Mouse (Mus musculus) v-Abl transformed pro-B cells (cell line): ENCODE data around the gene Ubqln4.

Experiments
- in situ Hi-C, 2 experiments: fragments of 400-800 bp; cut with MboI; formaldehyde crosslinking; loops; one replicate each; pipeline ENCODE4 v1.15.1; 2025; ENCODE audit not compliant: unreplicated experiment in 2 of 2

The Ubqln4 gene

DNA sequence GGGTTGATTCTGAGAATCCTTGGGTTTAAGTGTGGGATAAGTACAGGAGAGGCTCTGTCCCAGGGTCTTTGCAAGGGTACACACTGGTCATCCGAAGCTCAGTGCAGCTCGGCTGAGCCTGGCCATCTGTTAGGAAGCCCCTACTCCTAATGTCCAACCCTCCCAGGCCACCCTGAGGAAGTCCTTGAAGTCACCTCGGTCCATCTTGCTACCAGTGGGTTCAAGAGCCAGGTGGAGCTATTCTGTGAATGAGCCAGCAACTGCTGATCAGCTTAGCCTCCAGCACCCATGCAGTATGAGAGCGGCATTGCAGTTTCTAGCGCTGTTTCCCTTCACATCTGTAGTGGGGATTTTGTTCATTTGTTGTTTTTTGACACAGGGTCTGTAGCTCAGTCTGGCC lies 13.5 kb upstream of the Ubqln4 start:
- in situ Hi-C loops = no loop called here

DNA sequence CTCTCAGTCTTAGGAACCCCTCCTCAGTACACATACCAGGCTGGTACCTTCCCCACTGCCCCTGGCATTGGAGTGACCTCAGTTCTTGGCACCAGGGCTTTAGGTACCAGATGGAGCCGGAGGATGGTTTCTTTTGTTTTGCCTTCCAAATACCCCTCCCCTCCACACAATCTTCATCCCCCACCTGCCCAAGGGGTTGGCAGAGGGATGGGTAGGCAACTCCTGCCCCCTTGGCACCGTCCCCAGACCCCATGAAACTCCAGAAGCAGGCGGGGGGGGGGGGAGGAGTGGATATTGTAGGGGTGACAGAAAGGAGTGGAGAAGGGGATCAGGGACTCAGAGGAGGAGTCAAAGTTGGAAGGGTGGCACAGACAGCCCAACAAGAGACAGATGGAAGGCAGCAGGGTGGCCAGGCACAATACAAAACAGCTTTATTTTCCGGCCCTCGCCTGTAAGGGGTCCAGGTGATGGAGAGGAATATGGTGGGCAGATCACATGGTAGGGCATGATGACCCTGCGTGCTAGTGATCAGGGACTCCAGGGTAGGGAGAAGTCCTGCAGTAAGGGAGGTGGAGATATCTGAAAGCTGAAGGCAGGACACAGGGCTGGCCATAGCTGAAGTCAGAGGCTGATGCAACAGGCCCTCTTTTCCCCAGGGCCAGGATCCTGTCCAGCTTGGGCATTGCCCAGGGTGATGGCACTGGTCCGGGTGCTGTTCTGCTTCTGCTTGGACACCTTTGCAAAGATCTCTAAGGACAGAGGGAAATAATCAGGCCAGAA lies 11.7 kb upstream of the Ubqln4 start:
- in situ Hi-C loops = no loop called here

DNA sequence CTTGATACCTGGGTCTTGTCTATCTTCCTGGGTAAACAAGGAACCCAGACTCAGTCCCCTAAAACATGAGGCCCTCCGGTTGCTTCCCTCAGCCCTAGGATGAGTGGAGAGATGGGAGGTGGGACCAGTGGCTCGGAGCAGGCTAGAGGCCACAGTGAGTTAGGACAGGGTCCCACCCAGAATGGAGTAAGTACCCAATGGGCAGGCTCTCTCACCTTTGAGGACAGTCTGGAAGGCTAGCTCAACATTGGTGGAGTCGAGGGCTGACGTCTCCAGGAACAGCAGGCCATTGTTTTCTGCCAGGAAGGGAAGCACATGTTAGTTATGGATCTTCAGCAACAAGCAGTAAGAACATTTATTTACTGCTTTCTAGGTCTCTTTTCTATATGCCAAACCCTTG lies 11.1 kb upstream of the Ubqln4 start:
- in situ Hi-C loops = no loop called here

DNA sequence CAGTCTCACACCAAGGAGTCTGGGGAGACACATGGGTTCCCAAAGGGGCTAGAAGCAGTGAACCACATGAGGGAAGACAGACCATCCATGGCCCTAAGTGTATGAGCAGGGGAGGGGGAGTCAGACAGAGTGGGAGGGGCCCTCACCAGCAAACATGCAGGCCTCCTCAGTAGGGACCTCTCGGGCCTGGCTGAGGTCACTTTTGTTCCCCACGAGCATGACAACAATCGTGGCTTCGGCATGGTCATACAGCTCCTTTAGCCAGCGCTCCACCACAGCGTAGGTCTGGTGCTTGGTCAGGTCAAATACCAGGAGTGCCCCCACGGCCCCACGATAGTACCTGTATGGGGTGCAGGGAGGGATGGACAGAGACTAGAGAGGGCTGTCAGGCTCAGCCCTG lies 10.4 kb upstream of the Ubqln4 start:
- in situ Hi-C loops = no loop called here

DNA sequence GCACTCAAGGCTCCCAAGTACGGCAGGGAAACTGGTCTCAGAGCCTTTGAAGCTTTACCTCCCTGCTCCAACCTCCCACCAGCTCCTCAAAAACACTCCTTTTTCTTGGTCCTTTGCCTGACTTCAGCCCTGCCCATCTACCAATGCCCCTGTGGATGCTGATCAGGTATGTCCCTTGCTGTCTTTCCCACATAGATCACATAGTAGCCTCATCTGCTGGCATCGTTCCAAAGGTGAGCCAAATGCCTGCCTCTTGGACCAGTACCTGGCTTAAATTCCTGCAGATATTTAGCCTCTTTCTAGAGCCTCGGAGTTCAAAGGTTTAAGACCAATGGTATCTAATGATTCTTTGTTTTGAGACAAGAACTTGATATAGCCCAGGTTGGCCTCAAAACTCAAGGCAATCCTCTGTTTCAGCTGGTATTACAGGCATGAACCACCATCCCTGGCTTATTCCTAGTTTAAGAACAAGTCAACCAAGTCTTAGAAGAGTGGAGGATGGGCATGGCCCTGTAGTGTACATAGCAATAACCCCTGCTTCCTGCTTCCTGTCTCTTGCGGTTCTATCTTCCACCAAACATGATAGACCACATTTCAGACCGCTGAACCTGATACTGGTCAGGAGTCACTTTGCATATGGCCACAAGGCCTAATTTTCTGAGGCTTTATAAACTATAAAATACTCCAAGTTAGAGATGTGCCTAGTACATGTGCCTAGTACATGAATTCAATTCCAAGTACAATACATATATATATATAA lies 9.7 kb upstream of the Ubqln4 start:
- in situ Hi-C loops = no loop called here

DNA sequence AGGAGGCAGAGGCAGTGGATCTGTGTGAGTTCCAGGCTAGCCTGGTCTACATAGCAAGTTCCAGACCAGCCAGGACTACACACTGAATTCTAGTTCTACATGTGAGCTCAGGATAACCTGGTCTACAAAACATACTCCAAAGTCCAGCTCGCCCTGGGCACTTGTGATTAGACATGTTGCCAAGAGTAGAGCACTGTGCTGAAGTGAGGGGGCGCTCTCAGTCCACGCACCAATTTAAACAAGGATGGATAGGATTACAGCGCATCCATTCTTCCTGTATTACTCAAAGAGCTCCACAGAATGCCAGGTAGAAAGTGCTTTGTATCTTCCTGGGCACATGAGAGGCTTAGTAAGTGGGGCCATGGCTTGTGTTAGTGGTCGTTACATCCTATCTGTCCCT lies 9.0 kb upstream of the Ubqln4 start:
- in situ Hi-C loops = no loop called here

DNA sequence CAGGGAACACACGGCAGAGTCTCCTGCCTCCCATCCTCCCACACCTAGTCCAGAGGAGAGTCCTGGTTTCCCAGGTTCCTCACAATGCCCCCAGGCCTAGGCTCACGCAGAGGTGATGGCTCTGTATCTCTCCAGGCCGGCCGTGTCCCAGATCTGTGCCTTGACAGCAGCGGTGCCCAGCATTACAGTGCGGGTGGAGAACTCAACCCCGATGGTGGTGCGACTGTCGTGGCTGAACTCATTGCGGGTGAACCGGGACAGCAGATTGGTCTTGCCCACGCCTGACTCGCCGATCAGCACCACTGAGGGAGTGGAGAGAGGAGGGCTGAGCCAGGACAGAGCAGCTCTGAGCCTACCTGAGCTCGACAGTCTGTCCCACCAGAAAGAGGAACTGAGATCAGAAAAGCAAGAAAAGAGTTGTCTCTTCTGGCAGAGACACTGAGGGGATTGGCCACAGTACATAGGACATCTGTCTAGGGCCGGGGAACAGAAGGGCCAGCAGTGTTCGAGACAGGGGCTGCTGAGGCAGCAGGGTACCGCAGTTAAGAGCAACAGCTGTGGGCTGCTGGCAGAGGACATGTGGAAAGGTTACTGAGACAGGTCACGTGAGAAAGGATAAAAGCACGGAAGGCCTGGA lies 8.5 kb upstream of the Ubqln4 start:
- in situ Hi-C loops = no loop called here

DNA sequence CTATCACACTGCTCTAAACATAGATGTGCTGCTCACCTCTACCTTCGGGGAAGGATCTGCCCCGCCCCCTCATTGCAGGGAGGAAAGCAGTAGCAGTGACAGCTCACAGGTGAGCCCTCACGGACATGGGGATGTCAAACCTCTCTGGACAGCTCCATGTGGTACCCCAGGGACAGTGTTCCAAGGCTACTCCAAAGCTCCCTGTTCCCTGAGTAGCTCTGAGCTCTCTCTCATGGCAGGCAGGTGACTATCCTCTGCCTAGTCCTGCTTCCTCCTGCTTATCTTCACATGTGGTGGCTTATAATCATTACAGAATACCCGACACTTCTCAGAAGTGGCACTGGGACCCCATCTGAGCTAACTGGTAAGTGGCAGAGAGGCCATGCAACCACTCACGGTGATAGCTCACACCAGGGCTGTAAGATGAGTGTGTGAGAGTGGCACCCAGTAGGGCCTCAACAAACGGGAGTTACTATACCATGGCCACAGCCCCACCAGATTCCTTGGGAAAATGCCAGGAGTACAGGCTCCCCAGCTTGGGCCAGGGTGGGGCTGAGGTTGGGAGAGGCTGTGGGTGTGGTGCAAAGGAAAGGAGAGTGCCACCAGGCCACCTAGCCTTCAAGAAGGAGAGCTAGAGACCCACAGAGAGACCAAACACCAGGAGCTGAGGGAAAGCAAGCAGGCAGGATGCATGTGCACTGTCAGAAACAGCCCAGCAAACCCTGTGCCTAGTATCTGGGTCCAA lies 6.7 kb upstream of the Ubqln4 start:
- in situ Hi-C loops = no loop called here

DNA sequence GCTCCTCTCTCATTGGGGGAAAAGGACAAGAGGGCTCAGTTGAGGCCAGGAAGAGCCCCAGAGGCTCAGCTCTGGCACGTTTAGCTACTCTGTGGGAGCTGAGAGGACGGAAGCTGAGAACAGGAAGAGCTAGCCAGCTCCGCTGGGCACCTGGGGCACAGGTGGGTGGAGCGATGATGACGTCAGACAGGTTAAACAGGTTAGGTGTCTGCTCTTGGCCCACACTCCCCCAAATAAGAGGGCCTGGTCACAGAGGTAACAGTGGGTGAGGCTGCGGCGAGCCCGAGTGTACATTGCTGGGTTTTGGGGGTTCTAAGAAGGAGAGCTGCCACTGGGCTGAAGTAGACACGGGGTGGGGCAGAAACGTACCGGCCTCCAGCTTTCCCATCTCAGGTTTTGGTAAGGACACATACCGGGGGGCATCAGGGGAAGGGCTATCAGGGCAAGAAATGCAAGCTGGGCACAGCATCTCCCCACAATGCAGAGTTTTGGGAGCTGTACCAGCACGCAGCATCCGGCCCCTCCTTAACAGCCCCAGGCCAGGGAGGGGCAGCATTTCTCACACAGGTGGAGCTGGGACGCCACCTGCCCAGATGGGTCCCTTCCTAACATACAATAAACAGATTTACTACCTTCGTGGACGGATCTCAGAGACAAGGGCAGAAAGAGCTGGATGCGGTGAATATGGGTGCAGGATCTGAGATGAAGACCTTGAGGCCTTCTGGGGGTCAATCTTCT lies 5.2 kb upstream of the Ubqln4 start, which contains the start of gene Rab25:
Gene Rab25 (minus strand): TSS at position 121 of the 738 bp plus-strand sequence.
- in situ Hi-C loops = no loop called here

DNA sequence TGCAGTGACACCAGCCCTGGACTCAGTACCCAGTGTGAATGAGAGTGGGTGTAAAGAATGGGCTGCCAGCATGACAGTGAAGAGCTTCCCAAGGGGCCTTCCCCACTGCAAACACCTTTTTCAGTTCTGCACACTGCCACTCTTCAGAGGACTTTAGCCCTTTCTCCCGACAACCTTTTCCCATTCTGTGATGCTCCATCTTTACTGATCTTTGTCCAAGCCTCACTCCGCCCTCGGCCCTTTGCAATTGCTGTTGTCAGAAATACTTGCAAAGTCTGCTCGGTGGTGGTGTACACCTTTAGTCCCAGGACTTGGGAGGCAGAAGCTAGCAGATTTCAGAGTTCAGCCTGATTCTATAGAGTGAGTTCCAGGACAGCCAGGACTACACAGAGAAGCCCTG lies 2.0 kb upstream of the Ubqln4 start:
- in situ Hi-C loops = no loop called here

DNA sequence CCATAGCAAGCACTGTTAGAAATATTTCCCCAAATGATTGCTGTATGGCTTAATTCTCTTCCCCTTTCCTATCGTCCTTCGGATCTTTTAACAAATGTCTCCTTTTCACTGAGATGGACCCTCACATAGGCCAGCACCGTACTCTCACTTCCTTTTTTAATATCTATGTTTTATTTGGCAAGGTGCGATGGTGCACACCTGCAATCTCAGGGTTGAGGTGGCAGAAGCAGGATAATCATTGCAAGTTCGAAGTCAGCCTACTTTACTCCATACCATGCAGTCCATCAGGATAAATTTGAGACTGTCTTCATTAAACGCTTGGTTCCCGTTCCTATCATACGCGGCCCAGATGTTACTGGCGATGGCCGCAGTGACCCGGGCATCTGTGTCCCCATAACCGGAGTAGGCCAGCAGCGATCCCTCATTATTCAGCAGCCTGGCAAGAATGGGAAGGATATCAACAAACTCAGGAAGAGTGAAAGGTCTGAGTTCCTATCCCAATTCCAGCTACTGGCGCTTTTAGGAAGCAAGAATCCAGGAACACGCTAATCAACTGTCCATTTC lies 1.4 kb upstream of the Ubqln4 start:
- in situ Hi-C loops = no loop called here

DNA sequence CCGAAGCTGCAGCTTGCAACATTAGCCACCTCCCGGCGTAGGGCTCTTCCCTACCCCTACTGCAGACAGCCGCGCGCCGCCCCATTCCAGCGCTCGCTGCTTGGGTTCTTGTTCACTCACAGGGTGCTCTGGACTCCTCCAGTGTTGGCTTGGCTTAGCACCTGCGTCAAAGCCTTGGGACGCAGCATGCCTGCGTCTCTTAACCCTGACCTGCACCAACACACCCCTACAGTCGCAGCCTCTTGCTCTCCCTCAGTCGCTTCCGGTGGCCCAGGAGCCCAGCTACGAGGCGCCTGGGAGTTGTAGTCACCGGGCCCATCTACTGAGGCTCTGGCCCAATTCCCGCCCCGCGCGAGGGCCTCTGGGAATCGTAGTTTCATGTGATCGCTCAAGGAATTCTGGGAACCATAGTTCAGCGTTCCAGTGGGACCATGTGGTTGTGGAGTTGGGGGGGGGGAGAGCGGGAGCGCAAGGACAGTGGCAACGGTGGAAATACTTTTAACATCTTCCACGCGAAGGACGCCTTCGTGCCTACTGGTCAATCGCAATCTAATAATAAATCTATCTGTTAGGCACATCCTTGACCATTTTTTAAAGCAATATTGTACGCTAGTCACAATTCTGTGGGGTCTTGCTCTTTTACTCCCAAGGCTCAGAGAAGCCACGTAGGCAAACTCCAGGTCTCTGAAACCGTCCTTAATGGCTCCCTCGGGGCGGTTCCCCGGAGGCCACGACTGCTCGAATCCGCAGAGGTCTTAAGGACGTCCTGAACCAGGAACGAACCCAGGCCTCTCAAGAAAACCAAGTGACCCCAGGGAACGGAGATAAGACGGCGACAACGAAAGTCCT lies 658 bp upstream of the Ubqln4 start, which contains the start of gene Lamtor2:
Gene Lamtor2 (minus strand): TSS at position 399 of the 849 bp plus-strand sequence.
- in situ Hi-C loops = no loop called here

DNA sequence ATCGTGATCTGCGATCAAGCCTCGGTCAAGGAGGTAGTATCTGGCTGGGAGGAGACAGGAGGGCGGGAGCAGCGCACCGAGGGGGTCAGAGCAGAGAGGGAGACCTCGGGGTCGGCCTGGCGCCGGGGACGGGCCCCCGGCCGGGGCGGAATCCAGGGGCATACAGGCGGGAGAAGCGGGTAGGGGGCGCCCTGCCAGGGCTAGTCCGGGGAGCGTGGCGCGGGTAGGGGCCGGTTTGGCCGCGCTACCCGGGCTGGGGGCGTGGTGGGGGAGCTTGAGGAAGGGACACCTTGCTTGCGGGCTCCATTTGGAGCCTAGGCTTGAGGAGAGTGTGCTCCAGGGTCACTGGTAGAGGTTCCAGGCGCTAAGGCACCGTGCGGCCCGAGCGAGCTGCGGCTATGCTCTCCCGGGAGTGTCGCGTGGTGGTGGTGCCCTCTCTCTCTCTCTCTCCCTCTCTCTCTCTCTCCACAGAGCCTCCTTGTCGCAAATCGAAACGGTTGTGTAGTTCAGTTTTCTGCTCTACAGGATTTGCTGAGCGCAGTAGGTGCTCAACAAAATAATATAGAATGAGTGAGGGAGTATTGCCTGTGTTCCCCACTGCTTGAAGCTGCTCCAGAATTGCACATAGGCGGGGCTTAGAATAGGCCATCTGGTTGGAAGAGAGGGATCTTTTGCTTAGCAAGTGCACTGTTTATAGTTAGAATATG lies 475 bp downstream of the Ubqln4 start:
- in situ Hi-C loops = no loop called here

DNA sequence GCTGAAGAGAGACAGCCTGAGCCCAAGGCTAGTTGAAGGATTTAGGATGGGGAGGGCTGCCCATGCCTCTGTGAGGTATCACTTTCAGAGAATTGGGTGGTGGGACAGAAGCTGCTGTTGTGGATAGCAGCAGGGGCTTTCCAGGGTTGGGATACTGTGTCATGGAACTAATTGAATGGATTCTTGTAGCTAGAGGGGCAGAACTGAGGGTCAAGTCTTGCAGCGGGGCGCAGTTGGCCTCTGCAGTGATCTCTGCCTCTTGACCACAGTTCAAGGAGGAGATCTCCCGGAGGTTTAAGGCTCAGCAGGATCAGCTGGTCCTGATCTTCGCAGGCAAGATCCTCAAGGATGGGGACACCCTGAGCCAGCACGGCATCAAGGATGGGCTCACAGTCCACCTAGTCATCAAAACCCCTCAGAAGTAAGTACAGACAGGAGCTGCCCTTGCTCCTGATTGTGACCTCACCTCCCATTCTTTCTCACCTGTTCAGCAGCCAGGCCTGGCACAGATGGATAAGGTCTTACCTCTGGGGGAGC lies 1.6 kb downstream of the Ubqln4 start:
- in situ Hi-C loops = no loop called here

DNA sequence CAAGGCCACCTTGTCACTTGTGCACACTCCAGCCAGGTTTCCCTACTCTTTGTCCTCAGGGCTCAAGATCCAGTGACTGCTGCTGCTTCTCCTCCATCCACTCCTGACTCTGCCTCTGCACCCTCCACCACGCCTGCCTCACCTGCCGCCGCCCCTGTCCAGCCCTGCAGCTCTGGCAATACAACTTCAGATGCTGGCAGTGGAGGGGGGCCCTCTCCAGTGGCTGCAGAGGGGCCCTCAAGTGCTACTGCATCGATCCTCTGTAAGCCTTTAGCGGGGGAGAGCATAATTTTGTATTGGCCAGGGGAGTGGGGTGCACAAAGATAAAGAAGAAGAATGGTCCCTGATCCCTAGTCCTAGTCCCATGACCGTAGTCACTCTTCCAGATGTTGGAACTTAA lies 2.2 kb downstream of the Ubqln4 start:
- in situ Hi-C loops = no loop called here

DNA sequence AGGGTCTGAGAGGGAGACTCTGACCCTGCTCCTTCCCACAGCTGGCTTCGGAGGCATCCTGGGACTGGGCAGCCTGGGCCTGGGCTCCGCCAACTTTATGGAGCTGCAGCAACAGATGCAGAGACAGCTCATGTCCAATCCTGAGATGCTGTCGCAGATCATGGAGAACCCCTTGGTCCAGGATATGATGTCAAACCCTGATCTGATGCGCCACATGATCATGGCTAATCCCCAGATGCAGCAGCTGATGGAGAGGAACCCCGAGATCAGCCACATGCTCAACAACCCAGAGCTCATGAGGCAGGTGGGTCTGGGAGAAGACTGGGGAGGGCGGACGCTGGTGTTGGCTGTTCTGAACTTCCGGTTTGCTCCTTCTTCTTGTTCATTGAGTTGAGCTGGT lies 3.1 kb downstream of the Ubqln4 start:
- in situ Hi-C loops = no loop called here

DNA sequence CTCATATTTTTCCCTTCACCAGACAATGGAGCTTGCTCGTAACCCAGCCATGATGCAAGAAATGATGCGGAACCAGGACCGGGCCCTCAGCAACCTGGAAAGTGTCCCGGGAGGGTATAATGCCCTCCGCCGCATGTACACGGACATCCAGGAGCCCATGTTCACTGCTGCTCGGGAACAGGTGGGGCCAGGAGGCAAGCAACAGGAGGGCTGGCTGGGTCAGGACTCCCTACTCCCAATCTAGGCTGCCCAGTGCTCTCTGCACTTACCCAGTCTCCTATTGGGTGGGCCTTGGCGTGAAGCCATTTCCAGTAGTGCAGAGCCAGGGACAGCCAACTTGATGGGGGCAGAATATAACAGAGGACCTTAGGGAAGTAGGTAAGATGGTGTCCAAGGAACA lies 6.0 kb downstream of the Ubqln4 start:
- in situ Hi-C loops = no loop called here

DNA sequence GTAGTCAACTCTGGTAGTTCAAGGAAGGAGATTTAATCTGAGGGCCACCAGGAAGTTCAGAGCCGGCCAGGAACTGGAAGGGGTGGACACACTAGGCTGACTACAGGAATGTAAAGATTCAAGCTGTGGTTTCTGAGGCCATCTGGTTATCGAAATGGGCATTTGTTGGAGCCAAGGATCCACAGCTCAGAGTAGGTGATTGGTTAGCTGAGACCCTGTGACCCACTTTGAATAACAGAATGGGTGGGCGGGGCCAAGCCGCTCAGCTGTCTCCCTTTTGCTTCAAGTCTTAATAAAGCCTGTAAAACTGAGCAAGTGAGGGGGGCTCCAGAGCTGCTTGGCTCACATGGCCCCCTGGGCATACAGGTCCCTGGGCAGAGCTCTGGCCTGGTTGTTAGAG lies 8.4 kb downstream of the Ubqln4 start:
- in situ Hi-C loops = no loop called here
